Mouse (Mus musculus): Measurements from ENCODE around the gene Phb2. TPM values are rescaled to one million over a fixed set of nuclear protein-coding genes. Genes with fewer than 3 reads are reported as not detected.
A peak's percentile ranks its signal among the peaks of the same experiment; 100 is the strongest.

Gene Phb2
- total and polyA plus RNA-seq, 3 experiments, result 309 to 815 (median 706) TPM

- no peak overlapping the region for H3K4me3 ChIP-seq (ENCODE audit: control insufficient read depth in 1 of 2, insufficient read depth in 1 of 2, low read depth in 2 of 2, low read length in 2 of 2)
- DNase-seq (ENCODE audit: low read depth, low spot score), result peak; percentile 77
- H3K27ac ChIP-seq (ENCODE audit: control insufficient read depth, low read depth, low read length), result peak overlapping the region; percentile 49
- H3K9ac ChIP-seq (ENCODE audit: control insufficient read depth, low read depth, low read length, poor library complexity, severe bottlenecking), result 0 out of 2 replicates have a peak overlapping the region, but pooled peaks have one; percentile 17
- peaks cover 16 to 28% of the 10 kb centered on the region in 2 experiments for H3K36me3 ChIP-seq (ENCODE audit: control insufficient read depth in 1 of 2, insufficient read depth in 2 of 2, low read length in 2 of 2)
- H3K27me3 ChIP-seq (ENCODE audit: control insufficient read depth in 1 of 2, insufficient read depth in 2 of 2, low read length in 2 of 2), result no peaks in the 10 kb centered on the region
- TF ChIP-seq EP300 (IDR thresholded peaks at IDR 0.05; ENCODE audit: low read depth in 1 of 2, low read length in 2 of 2), result peak in 1 of 2 experiments; percentile 43; a peak in 1 of 4 replicates
- TF ChIP-seq ZNF384 (IDR thresholded peaks at IDR 0.05; ENCODE audit: low read depth, low read length), result no peak
- TF ChIP-seq GATA1 (IDR thresholded peaks at IDR 0.05; ENCODE audit: low read depth, low read length), result 0 out of 2 replicates have a peak, but pooled peaks have one; percentile 27
- no peak for TF ChIP-seq TCF12 (IDR thresholded peaks at IDR 0.05; ENCODE audit: low read depth, low read length)
- H3K4me1 ChIP-seq (ENCODE audit: control insufficient read depth in 1 of 2, insufficient read depth in 2 of 2, low read length in 2 of 2), result peaks cover 7 to 18% of the 10 kb centered on the region in 2 experiments
- H3K9me3 ChIP-seq (replicated peaks; ENCODE audit: insufficient read depth, low read length), result no peaks in the 10 kb centered on the region
- H3K79me2 ChIP-seq (ENCODE audit: control insufficient read depth, insufficient read depth, low read length, poor library complexity), result peaks cover 65% of the 10 kb centered on the region
Measured at GRCm38 (mm10) chr6:124672100-124672499, 40.0 kb upstream of the Phb2 start.

- H3K9ac ChIP-seq (ENCODE audit: control insufficient read depth, low read depth, low read length, poor library complexity, severe bottlenecking), result no peak overlapping the region
- no peak overlapping the region for H3K4me3 ChIP-seq (ENCODE audit: control insufficient read depth in 1 of 2, insufficient read depth in 1 of 2, low read depth in 2 of 2, low read length in 2 of 2)
- DNase-seq (ENCODE audit: low read depth, low spot score), result no peak
- H3K4me1 ChIP-seq (ENCODE audit: control insufficient read depth in 1 of 2, insufficient read depth in 2 of 2, low read length in 2 of 2), result peaks cover 7 to 18% of the 10 kb centered on the region in 2 experiments
- H3K9me3 ChIP-seq (replicated peaks; ENCODE audit: insufficient read depth, low read length), result no peaks in the 10 kb centered on the region
- H3K27ac ChIP-seq (ENCODE audit: control insufficient read depth, low read depth, low read length), result no peak overlapping the region
- peaks cover 62% of the 10 kb centered on the region for H3K79me2 ChIP-seq (ENCODE audit: control insufficient read depth, insufficient read depth, low read length, poor library complexity)
- peaks cover 16 to 27% of the 10 kb centered on the region in 2 experiments for H3K36me3 ChIP-seq (ENCODE audit: control insufficient read depth in 1 of 2, insufficient read depth in 2 of 2, low read length in 2 of 2)
- no peak for TF ChIP-seq GATA1 (IDR thresholded peaks at IDR 0.05; ENCODE audit: low read depth, low read length)
- TF ChIP-seq USF2 (IDR thresholded peaks at IDR 0.05; ENCODE audit: borderline replicate concordance in 1 of 2, insufficient read depth in 1 of 2, low read depth in 1 of 2, low read length in 2 of 2), result no peak
- TF ChIP-seq SIN3A (IDR thresholded peaks at IDR 0.05; ENCODE audit: low read length), result no peak
- no peak for TF ChIP-seq NELFE (IDR thresholded peaks at IDR 0.05; ENCODE audit: low read depth, low read length)
- TF ChIP-seq CTCF (IDR thresholded peaks at IDR 0.05 in 2 of 3, conservative IDR thresholded peaks at IDR 0.05 in 1 of 3; ENCODE audit: control insufficient read depth in 1 of 3, insufficient read depth in 1 of 3, low read depth in 2 of 3, low read length in 3 of 3, poor library complexity in 1 of 3, severe bottlenecking in 1 of 3), result no peak
- no peak for TF ChIP-seq GABPA (IDR thresholded peaks at IDR 0.05; ENCODE audit: low read depth, low read length)
- TF ChIP-seq ZMIZ1 (IDR thresholded peaks at IDR 0.05; ENCODE audit: low read depth, low read length), result no peak
- no peak for TF ChIP-seq POLR2AphosphoS2 (IDR thresholded peaks at IDR 0.05; ENCODE audit: low read length)
- no peak for TF ChIP-seq MAFK (IDR thresholded peaks at IDR 0.05; ENCODE audit: borderline replicate concordance, low read depth, low read length)
- no peak for TF ChIP-seq HCFC1 (IDR thresholded peaks at IDR 0.05; ENCODE audit: low read depth, low read length)
- no peak for TF ChIP-seq CHD1 (IDR thresholded peaks at IDR 0.05; ENCODE audit: low read depth, low read length)
- TF ChIP-seq SMC3 (IDR thresholded peaks at IDR 0.05; ENCODE audit: low read depth, low read length), result no peak
- TF ChIP-seq MXI1 (IDR thresholded peaks at IDR 0.05; ENCODE audit: low read depth, low read length), result no peak
- H3K27me3 ChIP-seq (ENCODE audit: control insufficient read depth in 1 of 2, insufficient read depth in 2 of 2, low read length in 2 of 2), result no peaks in the 10 kb centered on the region
Measured at GRCm38 (mm10) chr6:124673619-124674018, 38.5 kb upstream of the Phb2 start.
